Comparison of ENCODE assay signal across 17 mouse cellular contexts in the genomic region with DNA sequence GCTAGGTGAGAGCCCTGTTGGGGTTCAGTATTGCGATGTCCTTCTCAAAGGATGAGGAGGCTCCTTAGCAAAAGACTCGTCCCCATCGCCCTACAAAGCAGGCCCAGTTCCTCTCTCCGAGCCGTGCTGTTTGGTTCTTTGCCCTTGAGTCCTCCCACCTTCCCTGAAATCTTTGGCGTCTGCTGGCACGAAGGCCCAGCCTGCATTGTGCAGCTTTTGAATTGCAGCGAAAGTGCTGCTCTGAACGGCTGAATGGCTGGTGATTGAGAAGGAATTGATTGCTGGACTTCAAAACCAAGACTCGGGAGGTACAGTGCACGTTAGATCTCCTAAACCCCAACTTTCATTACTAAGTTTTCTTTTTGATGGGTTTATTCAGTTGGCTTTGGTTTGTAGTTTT. TPM values are rescaled to one million over a fixed set of nuclear protein-coding genes. Genes with fewer than 3 reads are reported as not detected.
DNase-seq lines count a peak whose midpoint lies in the region; ATAC-seq and TF ChIP-seq lines count a peak whose summit lies in the region.
"Had no signal": no experiment of that assay in that cellular context is flagged by ENCODE, and none has a peak within 500 bp of the region (broad histone marks: within the 10 kb centered on the region; RNA-seq: fewer than 3 reads in every experiment).

No protein-coding gene starts in this region.

- no peak overlapping the region for H3K9ac ChIP-seq in hindbrain, embryonic 11.5 days (ENCODE audit: low read depth, low read length)
- no peak overlapping the region for H3K9ac ChIP-seq in liver, postnatal 0 days (replicated peaks)
- H3K9ac ChIP-seq in liver, embryonic 11.5 days (ENCODE audit: low read depth, low read length): no peak overlapping the region
- no peak overlapping the region for H3K9ac ChIP-seq in forebrain, embryonic 13.5 days
- no peak overlapping the region for H3K9ac ChIP-seq in forebrain, embryonic 16.5 days (replicated peaks; ENCODE audit: low read depth, low read length)
- H3K9ac ChIP-seq: embryonic facial prominence, embryonic 13.5 days; heart, embryonic 13.5 days; hindbrain, embryonic 13.5 days had no signal

- H3K36me3 ChIP-seq in hindbrain, embryonic 10.5 days: peaks cover 4% of the 10 kb centered on the region; the same call in 1 of the 2 replicates
- no peaks in the 10 kb centered on the region for H3K36me3 ChIP-seq in hindbrain, embryonic 11.5 days (ENCODE audit: control insufficient read depth, insufficient read depth, low read length)
- H3K36me3 ChIP-seq in liver, postnatal 0 days (replicated peaks; ENCODE audit: insufficient read depth, low read length): no peaks in the 10 kb centered on the region
- H3K36me3 ChIP-seq in liver, embryonic 11.5 days (ENCODE audit: control insufficient read depth, insufficient read depth, low read length): no peaks in the 10 kb centered on the region
- no peaks in the 10 kb centered on the region for H3K36me3 ChIP-seq in forebrain, embryonic 13.5 days (ENCODE audit: poor library complexity, severe bottlenecking)
- H3K36me3 ChIP-seq in forebrain, embryonic 16.5 days (ENCODE audit: control insufficient read depth, insufficient read depth): no peaks in the 10 kb centered on the region
- H3K36me3 ChIP-seq: embryonic facial prominence, embryonic 13.5 days; heart, embryonic 13.5 days; hindbrain, embryonic 13.5 days had no signal

- no peak for ATAC-seq in hindbrain, embryonic 11.5 days (ENCODE audit: low FRiP score)
- ATAC-seq in liver, postnatal 0 days: no peak
- no peak for ATAC-seq in liver, embryonic 11.5 days (replicated peaks; ENCODE audit: low FRiP score)
- ATAC-seq in forebrain, embryonic 13.5 days: no peak
- ATAC-seq in forebrain, embryonic 16.5 days: peak; percentile 41; the same call in 1 of the 2 replicates
- ATAC-seq: intestine, embryonic 16.5 days had no signal

- TF ChIP-seq EP300 in liver, postnatal 0 days (IDR thresholded peaks at IDR 0.05; ENCODE audit: low read depth): no peak

- peak overlapping the region; percentile 59 for H3K27ac ChIP-seq in hindbrain, embryonic 10.5 days
- no peak overlapping the region for H3K27ac ChIP-seq in hindbrain, embryonic 11.5 days (ENCODE audit: low read depth, low read length)
- H3K27ac ChIP-seq in liver, postnatal 0 days (ENCODE audit: low read depth): 0 out of 2 replicates have a peak overlapping the region, but pooled peaks have one; percentile 8
- H3K27ac ChIP-seq in liver, embryonic 11.5 days (ENCODE audit: low read depth, low read length): no peak overlapping the region
- 0 out of 2 replicates have a peak overlapping the region, but pooled peaks have one; percentile 51 for H3K27ac ChIP-seq in forebrain, embryonic 13.5 days
- no peak overlapping the region for H3K27ac ChIP-seq in forebrain, embryonic 16.5 days (ENCODE audit: low read length)
- H3K27ac ChIP-seq: embryonic facial prominence, embryonic 13.5 days; heart, embryonic 13.5 days; hindbrain, embryonic 13.5 days had no signal

- no peaks in the 10 kb centered on the region for H3K27me3 ChIP-seq in hindbrain, embryonic 10.5 days (ENCODE audit: insufficient read depth, poor library complexity, severe bottlenecking)
- no peaks in the 10 kb centered on the region for H3K27me3 ChIP-seq in hindbrain, embryonic 11.5 days (ENCODE audit: control insufficient read depth, insufficient read depth, low read length)
- H3K27me3 ChIP-seq in liver, postnatal 0 days (ENCODE audit: insufficient read depth, low read length): no peaks in the 10 kb centered on the region
- H3K27me3 ChIP-seq in liver, embryonic 11.5 days (replicated peaks; ENCODE audit: control insufficient read depth, insufficient read depth, low read length): no peaks in the 10 kb centered on the region
- no peaks in the 10 kb centered on the region for H3K27me3 ChIP-seq in forebrain, embryonic 13.5 days
- no peaks in the 10 kb centered on the region for H3K27me3 ChIP-seq in forebrain, embryonic 16.5 days (replicated peaks; ENCODE audit: control insufficient read depth, insufficient read depth, low read length)
- H3K27me3 ChIP-seq: embryonic facial prominence, embryonic 13.5 days; heart, embryonic 13.5 days; hindbrain, embryonic 13.5 days had no signal

- 49% methylated on average over 11 of the region's 11 CpGs for WGBS in hindbrain, embryonic 10.5 days
- 42% methylated on average over 11 of the region's 11 CpGs for WGBS in hindbrain, embryonic 11.5 days
- 70% methylated on average over 11 of the region's 11 CpGs for WGBS in liver, postnatal 0 days (ENCODE audit: insufficient replicate concordance)
- 77% methylated on average over 11 of the region's 11 CpGs for WGBS in liver, embryonic 11.5 days
- WGBS in forebrain, embryonic 13.5 days: 17% methylated on average over 11 of the region's 11 CpGs
- WGBS in forebrain, embryonic 16.5 days: 13% methylated on average over 11 of the region's 11 CpGs

- H3K4me3 ChIP-seq in hindbrain, embryonic 10.5 days: no peak overlapping the region
- no peak overlapping the region for H3K4me3 ChIP-seq in hindbrain, embryonic 11.5 days (ENCODE audit: low read depth, low read length)
- H3K4me3 ChIP-seq in liver, postnatal 0 days (ENCODE audit: low read depth, low read length): no peak overlapping the region
- no peak overlapping the region for H3K4me3 ChIP-seq in liver, embryonic 11.5 days (ENCODE audit: low read depth, low read length)
- H3K4me3 ChIP-seq in forebrain, embryonic 13.5 days: no peak overlapping the region
- no peak overlapping the region for H3K4me3 ChIP-seq in forebrain, embryonic 16.5 days (replicated peaks; ENCODE audit: low read length)
- H3K4me3 ChIP-seq: embryonic facial prominence, embryonic 13.5 days; heart, embryonic 13.5 days; hindbrain, embryonic 13.5 days had no signal

- peaks cover 12% of the 10 kb centered on the region; the same call in 1 of the 2 replicates for H3K4me1 ChIP-seq in hindbrain, embryonic 10.5 days (replicated peaks)
- no peaks in the 10 kb centered on the region for H3K4me1 ChIP-seq in hindbrain, embryonic 11.5 days (replicated peaks; ENCODE audit: control insufficient read depth, insufficient read depth, low read length)
- peaks cover 12% of the 10 kb centered on the region for H3K4me1 ChIP-seq in liver, postnatal 0 days (ENCODE audit: insufficient read depth)
- no peaks in the 10 kb centered on the region for H3K4me1 ChIP-seq in liver, embryonic 11.5 days (replicated peaks; ENCODE audit: control insufficient read depth, insufficient read depth, low read length)
- peaks cover 18% of the 10 kb centered on the region for H3K4me1 ChIP-seq in forebrain, embryonic 13.5 days
- 0 out of 2 replicates have a peak, but pooled peaks cover 5% of the 10 kb centered on the region for H3K4me1 ChIP-seq in forebrain, embryonic 16.5 days (replicated peaks; ENCODE audit: control insufficient read depth, insufficient read depth, low read length)
- H3K4me1 ChIP-seq: embryonic facial prominence, embryonic 13.5 days; hindbrain, embryonic 13.5 days had no signal

- no peak for DNase-seq in hindbrain, embryonic 10.5 days (ENCODE audit: low spot score)
- no peak for DNase-seq in hindbrain, embryonic 11.5 days (ENCODE audit: low spot score)
- no peak for DNase-seq in liver, postnatal 0 days
- no peak for DNase-seq in liver, embryonic 11.5 days (ENCODE audit: low spot score)
- no peak for DNase-seq in cerebellum, adult 9-11 months
- DNase-seq: adrenal gland, postnatal 10 days; cerebellum, adult 11-12 months; cerebellum, adult 9-10 months; cerebellum, postnatal 36 days; gastrocnemius, postnatal 10 days; heart, postnatal 36 days had no signal

- no peak for TF ChIP-seq CTCF in liver, postnatal 0 days (IDR thresholded peaks at IDR 0.05; ENCODE audit: low read depth)

- no peak overlapping the region for H3K4me2 ChIP-seq in hindbrain, embryonic 11.5 days (replicated peaks; ENCODE audit: low read depth, low read length)
- H3K4me2 ChIP-seq in liver, postnatal 0 days (ENCODE audit: low read depth, low read length): no peak overlapping the region
- H3K4me2 ChIP-seq in liver, embryonic 11.5 days: no peak overlapping the region
- no peak overlapping the region for H3K4me2 ChIP-seq in forebrain, embryonic 13.5 days
- H3K4me2 ChIP-seq in forebrain, embryonic 16.5 days (ENCODE audit: low read length): no peak overlapping the region
- H3K4me2 ChIP-seq: embryonic facial prominence, embryonic 13.5 days; heart, embryonic 13.5 days; hindbrain, embryonic 13.5 days had no signal

- H3K9me3 ChIP-seq in hindbrain, embryonic 10.5 days: no peaks in the 10 kb centered on the region
- H3K9me3 ChIP-seq in hindbrain, embryonic 11.5 days (ENCODE audit: control insufficient read depth, low read length): no peaks in the 10 kb centered on the region
- no peaks in the 10 kb centered on the region for H3K9me3 ChIP-seq in liver, postnatal 0 days (ENCODE audit: low read length)
- H3K9me3 ChIP-seq in liver, embryonic 11.5 days (ENCODE audit: control insufficient read depth, low read length): no peaks in the 10 kb centered on the region
- H3K9me3 ChIP-seq in forebrain, embryonic 13.5 days (replicated peaks): no peaks in the 10 kb centered on the region
- H3K9me3 ChIP-seq in forebrain, embryonic 16.5 days (ENCODE audit: control insufficient read depth, low read length): no peaks in the 10 kb centered on the region
- H3K9me3 ChIP-seq: embryonic facial prominence, embryonic 13.5 days; heart, embryonic 13.5 days; hindbrain, embryonic 13.5 days had no signal

RNA-seq across cellular contexts. Expression of gene Shroom3, which starts 32.1 kb away (rescaled TPM):
- polyA plus RNA-seq in hindbrain, embryonic 10.5 days (2016; fragmentation: Nextera tagmentation; extraction: Ambion mirVana): 6.5 and 7.4 TPM in 2 replicates
- 4.8 and 6.6 TPM in 2 replicates for polyA plus RNA-seq in hindbrain, embryonic 11.5 days (2014; fragmentation: Nextera tagmentation; extraction: Ambion mirVana)
- 0.69 and 0.96 TPM in 2 replicates for polyA plus RNA-seq in liver, postnatal 0 days (2015; fragmentation: Nextera tagmentation; extraction: Ambion mirVana)
- 2.8 and 3.5 TPM in 2 replicates for polyA plus RNA-seq in liver, embryonic 11.5 days (2014; fragmentation: Nextera tagmentation; extraction: Ambion mirVana)
- polyA plus RNA-seq in forebrain, embryonic 13.5 days (2015; fragmentation: Nextera tagmentation; extraction: Ambion mirVana): 3.6 and 3.7 TPM in 2 replicates
- polyA plus RNA-seq in forebrain, embryonic 16.5 days (2015; fragmentation: Nextera tagmentation; extraction: Ambion mirVana): 1.2 and 1.4 TPM in 2 replicates

RNA-seq across cellular contexts. Expression of gene Ccdc158, which starts 40.2 kb away (rescaled TPM):
- 0.85 and 0.90 TPM in 2 replicates for polyA plus RNA-seq in hindbrain, embryonic 10.5 days (2016; fragmentation: Nextera tagmentation; extraction: Ambion mirVana)
- 0.89 and 1.1 TPM in 2 replicates for polyA plus RNA-seq in hindbrain, embryonic 11.5 days (2014; fragmentation: Nextera tagmentation; extraction: Ambion mirVana)
- polyA plus RNA-seq in liver, postnatal 0 days (2015; fragmentation: Nextera tagmentation; extraction: Ambion mirVana): 0.20 and 0.23 TPM in 2 replicates
- polyA plus RNA-seq in liver, embryonic 11.5 days (2014; fragmentation: Nextera tagmentation; extraction: Ambion mirVana): 0.47 and 0.62 TPM in 2 replicates
- polyA plus RNA-seq in forebrain, embryonic 13.5 days (2015; fragmentation: Nextera tagmentation; extraction: Ambion mirVana): 0.47 and 0.99 TPM in 2 replicates
- 0.32 and 0.40 TPM in 2 replicates for polyA plus RNA-seq in forebrain, embryonic 16.5 days (2015; fragmentation: Nextera tagmentation; extraction: Ambion mirVana)

Comparison
In these comparisons a context has a peak if more than half of its experiments do, and no peak if none do; other contexts are left out.
1. H3K27ac ChIP-seq: peak in hindbrain, embryonic 10.5 days (single experiment), liver, postnatal 0 days (single experiment) and forebrain, embryonic 13.5 days (single experiment); none in hindbrain, embryonic 11.5 days (single experiment), liver, embryonic 11.5 days (single experiment) and forebrain, embryonic 16.5 days (single experiment).